Mouse (Mus musculus) hindbrain, embryonic 15.5 days (tissue): Measurements from ENCODE around the gene Evc. TPM values are rescaled to one million over a fixed set of nuclear protein-coding genes. Genes with fewer than 3 reads are reported as not detected.

Experiments
- ATAC-seq: fragments of 200-750 bp; cut with Nextera tagmentation; 2 replicates; pipeline ENCODE4 v1.8.0; 2017; ENCODE audit warnings: low read depth, moderate number of reproducible peaks, moderate TSS enrichment; ENCODE audit not compliant: low FRiP score
- H3K27ac ChIP-seq: fragments of 300-500 bp; sonication (generic); replicated peaks from 2 replicates; pipeline ENCODE4 v1.5.1; 2015; ENCODE audit warnings: mild to moderate bottlenecking, inconsistent platforms
- H3K27me3 ChIP-seq: fragments of 300-500 bp; sonication (generic); 2 replicates; pipeline ENCODE4 v1.6.1; 2015; ENCODE audit warnings: control low read depth, inconsistent platforms
- H3K36me3 ChIP-seq: fragments of 300-500 bp; sonication (generic); 2 replicates; pipeline ENCODE4 v1.6.1; 2015; ENCODE audit warnings: control low read depth, inconsistent platforms
- H3K4me1 ChIP-seq: fragments of 300-500 bp; sonication (generic); replicated peaks from 2 replicates; pipeline ENCODE4 v1.6.1; 2015; ENCODE audit warnings: control low read depth, inconsistent platforms
- H3K4me2 ChIP-seq: fragments of 300-500 bp; sonication (generic); 2 replicates; pipeline ENCODE4 v1.6.1; 2015; ENCODE audit warnings: moderate library complexity, mild to moderate bottlenecking, inconsistent platforms
- H3K4me3 ChIP-seq: fragments of 300-500 bp; sonication (generic); 2 replicates; pipeline ENCODE4 v1.5.1; 2015; ENCODE audit warnings: mild to moderate bottlenecking, inconsistent platforms
- H3K9ac ChIP-seq: fragments of 300-500 bp; sonication (generic); 2 replicates; pipeline ENCODE4 v1.6.1; 2015; ENCODE audit warnings: inconsistent platforms
- H3K9me3 ChIP-seq: fragments of 300-500 bp; sonication (generic); 2 replicates; pipeline ENCODE4 v1.6.1; 2016; ENCODE audit warnings: control low read depth, inconsistent platforms
- WGBS: fragments of 180-500 bp; shearing (Covaris S2); methylation state at CpG from one replicate; pipeline ENCODE4 v1.1.7; 2015; 5-methylcytosine and 5-hydroxymethylcytosine counted together
- polyA plus RNA-seq: library from polyadenylated mRNA; unstranded; fragments of >200 nt; fragmentation: Nextera tagmentation; extraction: Ambion mirVana; gene quantifications from 2 replicates; pipeline ENCODE4 v1.2.1, GENCODE M21; 2015

The Evc gene
- polyA plus RNA-seq, 1 experiment from 2014 or later = 5.8 TPM

DNA sequence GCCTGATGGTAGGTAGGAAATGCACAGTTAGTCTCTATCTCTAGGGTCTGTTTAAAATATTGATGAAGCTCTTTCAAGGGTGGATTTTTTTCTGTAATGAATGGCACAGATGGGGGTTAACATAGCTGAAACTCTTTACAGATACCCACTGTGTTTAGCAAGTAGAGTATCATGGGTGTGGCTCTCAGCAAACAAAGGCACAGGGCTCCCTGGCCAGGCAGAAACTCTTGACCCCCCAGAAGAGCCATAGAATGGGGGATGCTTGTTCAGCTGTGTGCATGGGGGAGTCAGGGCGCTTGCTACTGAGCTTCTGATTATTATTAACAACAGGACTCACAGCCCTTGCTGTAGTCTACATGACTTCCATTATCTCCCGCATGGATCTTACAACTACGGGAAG is 87.8 kb downstream of the Evc start:
- WGBS = 43% methylated on average over 3 of the region's 3 CpGs
- peak overlapping the region; percentile 83 for H3K4me2 ChIP-seq
- peak overlapping the region; percentile 58 for H3K4me3 ChIP-seq
- ATAC-seq = no peak
- H3K9ac ChIP-seq = peak overlapping the region; percentile 52
- no peaks in the 10 kb centered on the region for H3K27me3 ChIP-seq
- peaks cover 4% of the 10 kb centered on the region; the same call in 1 of the 2 replicates for H3K36me3 ChIP-seq
- peaks cover 70% of the 10 kb centered on the region for H3K4me1 ChIP-seq
- H3K27ac ChIP-seq = peak overlapping the region; percentile 32
- no peaks in the 10 kb centered on the region for H3K9me3 ChIP-seq

DNA sequence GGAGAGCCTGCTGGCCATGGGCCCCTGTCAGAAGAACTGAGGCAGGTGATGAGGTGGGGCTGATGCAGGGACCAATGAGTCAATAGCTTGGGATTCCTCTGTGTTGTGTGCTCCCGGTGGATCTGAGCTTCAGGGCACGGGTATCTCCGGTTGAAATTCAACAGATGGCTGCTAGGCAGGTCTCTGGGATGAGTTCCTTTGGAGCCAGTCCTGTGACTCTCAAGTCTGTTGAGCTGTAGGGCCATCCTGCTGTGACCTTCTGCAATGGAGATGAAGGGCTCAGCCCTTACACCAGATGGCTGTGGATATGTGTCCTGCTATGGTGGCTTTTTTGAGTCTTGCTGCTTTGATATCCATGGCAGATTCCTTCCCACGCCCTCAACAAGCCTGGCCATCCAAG is 89.2 kb downstream of the Evc start:
- Histone ChIP-seq H3K9me3 (no peaks in the 10 kb centered on the region), H3K4me3 (peak overlapping the region; percentile 58), H3K27me3 (no peaks in the 10 kb centered on the region), H3K4me1 (peaks cover 77% of the 10 kb centered on the region), H3K9ac (peak overlapping the region; percentile 93), H3K27ac (peak overlapping the region; percentile 97), H3K4me2 (peak overlapping the region; percentile 83), H3K36me3 (peaks cover 1% of the 10 kb centered on the region; the same call in 1 of the 2 replicates)
- ATAC-seq = no peak
- WGBS = 21% methylated on average over 4 of the region's 4 CpGs

DNA sequence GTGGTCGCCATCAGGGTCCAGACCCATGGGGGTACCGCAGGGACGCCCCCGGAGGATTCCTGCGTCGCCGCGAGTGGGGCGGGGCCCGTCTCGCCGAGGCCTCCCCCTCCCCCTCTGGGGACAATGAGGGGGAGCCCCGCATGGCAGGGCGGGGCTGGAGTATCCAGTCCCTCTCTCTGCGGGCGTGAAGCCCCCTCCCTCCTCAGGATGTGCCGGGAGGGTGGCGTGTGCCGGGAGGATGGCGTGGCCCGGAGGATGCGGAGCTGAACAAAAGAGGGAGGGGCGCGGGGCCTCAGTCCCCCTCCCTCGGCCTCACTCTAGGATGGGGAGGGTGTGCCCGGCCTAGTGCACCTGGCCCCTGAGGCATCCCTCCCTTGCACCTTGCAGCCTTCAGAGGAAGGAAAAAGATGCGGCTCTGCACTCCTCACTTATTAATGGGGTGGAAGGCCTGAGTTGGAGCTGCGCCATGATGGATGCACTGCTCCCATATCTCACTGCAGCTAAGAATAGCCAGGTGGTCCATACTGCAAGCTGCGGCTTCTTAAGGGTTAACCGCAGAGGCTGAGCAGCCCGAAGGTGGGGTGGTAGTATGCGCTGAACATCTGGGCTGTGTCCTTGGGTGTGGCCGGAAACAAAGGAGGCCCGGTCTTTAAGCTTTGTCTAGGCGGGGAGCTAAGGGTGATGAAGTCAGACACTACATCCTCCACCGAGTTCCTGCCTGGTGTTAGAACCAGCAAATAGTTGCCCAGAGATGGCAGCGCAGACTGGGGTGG is 90.4 kb downstream of the Evc start:
- peak overlapping the region; percentile 93 for H3K9ac ChIP-seq
- under 1% methylated on average over 29 of the region's 37 CpGs for WGBS
- H3K4me3 ChIP-seq = peak overlapping the region; percentile 58

DNA sequence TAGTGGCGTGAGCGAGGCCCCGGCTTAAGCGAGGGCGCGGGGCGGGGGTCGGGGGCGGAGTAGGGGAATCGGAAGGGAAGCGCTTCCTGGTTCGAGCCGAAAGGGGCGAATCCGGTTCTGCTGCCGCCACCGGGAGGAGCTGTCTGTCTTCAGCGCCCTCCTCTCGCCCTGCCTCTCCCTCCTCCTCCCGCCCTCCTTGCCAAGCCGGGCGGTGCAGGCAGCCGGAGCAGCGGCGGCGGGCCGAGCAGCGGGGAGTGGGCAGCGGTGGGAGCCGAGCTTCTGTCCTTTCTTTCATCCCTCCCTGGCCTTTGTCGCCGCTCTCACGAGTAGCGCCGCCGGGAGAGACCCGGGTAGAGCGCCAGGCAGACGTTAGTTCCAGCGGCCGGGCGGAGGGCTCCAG is 91.0 kb downstream of the Evc start:
- peak overlapping the region; percentile 58 for H3K4me3 ChIP-seq
- WGBS = under 1% methylated on average over 40 of the region's 42 CpGs
- no peaks in the 10 kb centered on the region for H3K36me3 ChIP-seq
- peak overlapping the region; percentile 97 for H3K27ac ChIP-seq
- peak overlapping the region; percentile 93 for H3K9ac ChIP-seq
- H3K9me3 ChIP-seq = no peaks in the 10 kb centered on the region
- peak overlapping the region; percentile 83 for H3K4me2 ChIP-seq
- peak; percentile 49 for ATAC-seq
- no peaks in the 10 kb centered on the region for H3K27me3 ChIP-seq
- peaks cover 73% of the 10 kb centered on the region for H3K4me1 ChIP-seq

More for the DNA sequence above, 90.4 kb downstream of the Evc start:
- Histone ChIP-seq H3K4me2 (peak overlapping the region; percentile 83), H3K36me3 (no peaks in the 10 kb centered on the region), H3K27ac (peak overlapping the region; percentile 97), H3K27me3 (no peaks in the 10 kb centered on the region), H3K9me3 (no peaks in the 10 kb centered on the region), H3K4me1 (peaks cover 73% of the 10 kb centered on the region)
- peak; percentile 9 for ATAC-seq

DNA sequence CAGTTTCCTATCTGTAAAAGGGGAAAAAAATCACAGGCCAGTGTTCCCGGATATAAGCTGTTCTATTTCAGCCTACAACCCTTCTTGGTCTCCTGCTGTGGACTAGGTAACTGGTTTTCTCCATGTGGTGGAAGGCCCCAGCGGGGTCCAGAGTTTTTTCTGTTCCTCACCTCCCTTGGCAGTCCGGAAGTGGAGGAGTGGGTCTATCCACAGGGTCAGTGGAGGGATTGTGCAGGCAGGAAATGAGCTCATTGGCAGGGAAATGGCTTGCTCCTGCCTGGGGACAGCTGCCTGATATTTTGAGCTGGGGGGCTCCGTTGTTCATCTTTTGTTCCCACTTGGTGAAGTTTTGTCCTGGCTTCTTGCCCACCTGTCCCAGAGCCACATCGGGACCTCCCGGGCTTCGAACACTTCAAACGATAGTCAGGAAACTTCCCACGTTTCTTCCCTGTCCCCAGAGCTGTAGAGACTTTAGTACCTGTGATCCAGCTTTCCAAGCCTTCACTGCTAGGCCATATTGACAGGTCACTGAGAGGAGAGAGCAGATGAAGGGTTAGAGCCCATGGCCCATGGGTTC is 91.9 kb downstream of the Evc start:
- peak overlapping the region; percentile 93 for H3K9ac ChIP-seq
- 38% methylated on average over 9 of the region's 9 CpGs for WGBS
- peak overlapping the region; percentile 97 for H3K27ac ChIP-seq
- no peaks in the 10 kb centered on the region for H3K9me3 ChIP-seq
- peaks cover 69% of the 10 kb centered on the region for H3K4me1 ChIP-seq
- H3K36me3 ChIP-seq = no peaks in the 10 kb centered on the region
- peak overlapping the region; percentile 83 for H3K4me2 ChIP-seq
- ATAC-seq = no peak
- H3K27me3 ChIP-seq = no peaks in the 10 kb centered on the region
- peak overlapping the region; percentile 58 for H3K4me3 ChIP-seq

DNA sequence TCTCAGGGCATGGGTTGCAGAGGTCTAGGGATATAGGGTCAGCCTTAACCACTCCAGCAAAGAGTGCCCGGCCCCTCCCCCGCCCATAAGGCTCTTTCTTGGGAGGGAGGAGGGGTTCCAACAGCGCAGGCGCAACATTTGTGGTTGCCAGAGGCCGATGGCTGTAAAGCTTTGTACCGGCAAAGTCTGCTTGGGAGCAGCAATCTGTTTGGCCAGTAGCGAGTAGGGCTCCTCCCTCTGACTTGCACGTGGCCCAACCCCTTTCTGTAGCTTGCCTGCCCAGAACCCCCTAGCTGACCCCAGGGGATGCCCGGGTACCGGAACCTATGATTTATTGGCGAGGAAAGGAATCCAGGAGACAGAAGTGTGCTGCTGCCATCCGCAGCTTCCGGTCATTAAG is 92.5 kb downstream of the Evc start:
- H3K4me1 ChIP-seq = peaks cover 63% of the 10 kb centered on the region
- peak; percentile 51 for ATAC-seq
- 1% methylated on average over 13 of the region's 13 CpGs for WGBS
- peak overlapping the region; percentile 83 for H3K4me2 ChIP-seq
- H3K4me3 ChIP-seq = peak overlapping the region; percentile 58
- H3K9ac ChIP-seq = peak overlapping the region; percentile 93
- H3K27ac ChIP-seq = peak overlapping the region; percentile 97
- H3K27me3 ChIP-seq = no peaks in the 10 kb centered on the region
- H3K36me3 ChIP-seq = no peaks in the 10 kb centered on the region
- H3K9me3 ChIP-seq = no peaks in the 10 kb centered on the region

DNA sequence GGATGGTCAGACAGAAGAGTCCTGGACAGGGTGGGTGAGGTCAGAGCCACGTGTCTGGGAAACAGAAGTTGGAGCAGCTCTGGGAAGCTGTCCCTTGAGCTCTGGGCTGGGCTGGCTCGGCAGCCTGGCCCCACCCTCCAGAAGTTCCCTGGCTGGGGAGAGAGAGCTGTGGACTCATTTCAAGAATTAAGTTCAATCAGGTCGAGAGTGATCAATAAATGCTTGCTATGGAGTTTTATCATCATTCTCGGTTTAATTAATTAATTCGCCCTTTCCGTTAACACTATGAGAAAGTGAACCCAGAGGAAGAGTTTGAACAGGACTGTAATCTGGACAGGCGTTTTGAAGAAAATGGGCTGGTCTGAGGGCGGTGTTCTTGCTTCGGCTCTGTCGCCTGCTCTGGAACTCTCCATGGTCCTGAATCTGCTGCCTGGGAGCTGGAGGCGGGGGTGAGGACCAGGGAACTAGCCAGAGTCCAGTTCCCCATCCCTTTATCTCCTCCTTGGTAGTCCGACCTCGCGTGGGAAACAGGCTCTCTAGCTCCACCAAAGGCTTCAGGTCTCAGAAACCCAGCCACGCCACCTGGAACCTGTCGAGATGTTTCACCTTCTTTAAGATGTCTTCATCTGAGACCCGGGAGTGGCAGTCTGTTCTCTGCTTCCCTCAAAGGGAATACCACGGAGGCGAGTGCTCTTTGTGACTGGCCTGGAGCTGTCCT is 93.4 kb downstream of the Evc start:
- ATAC-seq = no peak
- H3K27ac ChIP-seq = peak overlapping the region; percentile 97
- peaks cover 55% of the 10 kb centered on the region for H3K4me1 ChIP-seq
- H3K4me2 ChIP-seq = peak overlapping the region; percentile 83
- WGBS = under 1% methylated on average over 19 of the region's 19 CpGs
- H3K36me3 ChIP-seq = no peaks in the 10 kb centered on the region
- H3K4me3 ChIP-seq = peak overlapping the region; percentile 58
- no peaks in the 10 kb centered on the region for H3K9me3 ChIP-seq
- H3K27me3 ChIP-seq = no peaks in the 10 kb centered on the region
- peak overlapping the region; percentile 93 for H3K9ac ChIP-seq

DNA sequence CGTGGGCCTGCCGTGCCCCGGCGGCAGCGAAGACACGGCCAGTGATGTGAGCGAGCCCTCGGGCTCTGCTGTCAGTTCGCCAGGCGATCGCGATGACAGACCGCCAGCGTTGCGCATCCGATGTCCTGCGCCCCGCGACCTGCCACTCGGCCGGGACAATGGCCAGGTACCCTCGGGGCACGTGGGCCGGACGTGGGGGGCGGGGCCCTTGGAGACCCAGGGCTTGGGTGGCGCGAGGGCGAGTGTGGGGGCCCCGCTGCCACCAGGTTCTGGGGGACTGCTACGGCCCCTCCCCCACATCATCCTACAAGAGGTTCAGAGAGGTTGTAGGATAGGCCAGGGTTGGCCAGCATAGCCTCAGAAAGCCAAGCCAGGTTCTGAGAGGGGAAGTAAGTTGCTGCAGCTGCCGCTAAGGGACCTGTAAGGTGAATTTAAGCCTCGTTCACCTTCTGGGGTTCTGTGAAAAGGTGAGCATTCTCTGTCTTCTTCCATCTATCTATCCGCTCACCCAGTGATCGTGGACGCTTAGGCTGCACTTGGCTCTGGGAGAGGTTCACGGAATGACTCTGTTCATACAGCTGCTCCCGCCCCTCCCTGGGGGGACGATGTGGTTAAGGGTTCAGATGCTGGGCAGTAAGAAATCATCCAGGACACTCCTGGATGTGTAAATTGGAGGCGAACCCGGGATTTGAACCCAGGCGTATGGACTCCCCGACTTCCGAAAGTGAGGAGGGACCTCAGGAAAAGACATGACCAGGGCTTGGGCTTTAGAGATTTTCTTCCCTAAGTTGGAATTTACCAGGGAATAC is 94.1 kb downstream of the Evc start:
- Histone ChIP-seq H3K9me3 (no peaks in the 10 kb centered on the region), H3K4me2 (peak overlapping the region; percentile 83), H3K4me1 (peaks cover 47% of the 10 kb centered on the region), H3K27me3 (no peaks in the 10 kb centered on the region), H3K27ac (peak overlapping the region; percentile 97), H3K9ac (peak overlapping the region; percentile 93), H3K4me3 (peak overlapping the region; percentile 58), H3K36me3 (no peaks in the 10 kb centered on the region)
- ATAC-seq = no peak
- WGBS = 6% methylated on average over 44 of the region's 44 CpGs

DNA sequence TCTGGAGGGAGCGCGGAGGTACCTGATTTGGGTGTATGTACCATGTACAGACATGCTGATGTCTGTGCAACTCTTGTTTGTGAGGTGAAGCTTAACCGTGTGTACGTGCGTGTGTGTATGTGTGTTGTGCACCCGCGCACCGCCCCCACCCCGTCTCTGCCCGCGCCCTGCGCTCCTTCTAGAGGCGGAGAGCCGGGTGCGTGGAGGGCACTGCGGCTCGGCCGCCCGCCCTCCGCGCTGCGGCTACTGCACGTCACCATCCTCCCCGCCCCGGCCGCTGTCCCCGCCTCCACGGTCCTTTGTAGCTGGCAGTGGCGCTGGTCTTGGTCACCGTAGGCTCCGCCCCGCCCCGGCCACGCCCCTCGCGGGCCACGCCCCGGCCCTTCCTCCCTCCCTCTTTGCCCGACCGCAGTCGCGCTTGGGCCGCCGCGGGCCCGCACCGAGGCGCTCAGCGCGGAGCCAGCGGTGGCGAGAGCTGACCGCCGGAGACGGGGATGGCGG is 95.0 kb downstream of the Evc start, which contains the start of gene Crmp1:
Gene Crmp1 (plus strand): TSS at position 290 of the 501 bp plus-strand sequence.
- 2% methylated on average over 52 of the region's 56 CpGs for WGBS
- Histone ChIP-seq H3K4me2 (peak within 1 kb of the TSS; percentile 83), H3K27me3 (no peaks in the 10 kb centered on the region), H3K4me1 (peaks cover 43% of the 10 kb centered on the region), H3K27ac (peak within 1 kb of the TSS; percentile 97), H3K36me3 (no peaks in the 10 kb centered on the region), H3K4me3 (peak within 1 kb of the TSS; percentile 58), H3K9me3 (no peaks in the 10 kb centered on the region), H3K9ac (peak within 1 kb of the TSS; percentile 93)
- ATAC-seq = peak; percentile 86

DNA sequence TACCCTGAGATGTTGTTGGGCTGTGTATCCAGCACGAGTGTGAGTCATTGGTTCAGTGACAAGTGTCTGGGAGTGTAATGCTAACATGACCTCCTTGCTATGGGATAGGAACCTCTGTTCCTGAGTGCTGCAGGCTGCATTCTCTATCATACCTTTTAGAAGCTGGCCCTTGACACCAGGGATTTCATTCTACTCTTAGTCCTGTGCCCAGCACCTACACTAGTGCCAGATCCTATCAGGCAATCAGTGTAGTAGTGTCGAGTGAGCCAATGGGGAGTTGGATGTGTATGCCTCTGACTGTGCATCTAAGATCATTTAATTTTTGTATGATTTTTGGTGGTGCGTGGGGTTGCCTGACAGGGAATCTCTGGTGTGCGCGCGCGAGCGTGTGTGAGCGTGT is 95.5 kb downstream of the Evc start:
- peak overlapping the region; percentile 58 for H3K4me3 ChIP-seq
- peak overlapping the region; percentile 93 for H3K9ac ChIP-seq
- peak overlapping the region; percentile 83 for H3K4me2 ChIP-seq
- H3K27me3 ChIP-seq = no peaks in the 10 kb centered on the region
- H3K9me3 ChIP-seq = no peaks in the 10 kb centered on the region
- ATAC-seq = no peak
- H3K36me3 ChIP-seq = no peaks in the 10 kb centered on the region
- H3K27ac ChIP-seq = peak overlapping the region; percentile 97
- WGBS = 6% methylated on average over 9 of the region's 9 CpGs
- peaks cover 43% of the 10 kb centered on the region for H3K4me1 ChIP-seq

DNA sequence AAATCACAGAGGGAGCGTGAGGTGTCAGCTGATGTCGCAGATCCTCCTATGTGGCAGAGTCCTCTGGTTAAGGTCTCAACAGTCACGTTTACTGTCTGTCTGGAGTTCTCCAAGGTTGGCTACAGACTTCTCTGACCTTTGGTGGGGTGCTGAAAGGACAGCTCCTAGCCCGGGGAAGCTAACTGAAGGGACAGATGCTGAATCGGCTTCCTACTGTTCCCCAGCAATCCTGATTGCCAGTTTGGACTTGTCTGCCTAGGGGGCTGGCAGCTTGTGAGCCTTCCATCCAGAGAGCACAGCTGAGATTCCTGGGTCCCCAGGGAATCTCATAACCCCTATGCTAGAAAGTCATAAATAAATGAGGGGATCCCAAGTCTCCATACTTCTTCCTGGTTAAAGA is 96.1 kb downstream of the Evc start:
- H3K27ac ChIP-seq = peak overlapping the region; percentile 97; the same call in 1 of the 2 replicates
- no peaks in the 10 kb centered on the region for H3K27me3 ChIP-seq
- H3K4me2 ChIP-seq = 0 out of 2 replicates have a peak overlapping the region, but pooled peaks have one; percentile 83
- H3K4me3 ChIP-seq = no peak overlapping the region
- no peak for ATAC-seq
- no peaks in the 10 kb centered on the region for H3K9me3 ChIP-seq
- H3K4me1 ChIP-seq = peaks cover 43% of the 10 kb centered on the region
- H3K36me3 ChIP-seq = no peaks in the 10 kb centered on the region
- WGBS = 7% methylated on average over 5 of the region's 5 CpGs
- H3K9ac ChIP-seq = no peak overlapping the region
